Mouse (Mus musculus) testis, adult 2 months (tissue): ENCODE data around the gene Astn2.

Experiments used
- CTCF ChIP-seq: fragments of 200-500 bp; IDR thresholded peaks from 2 replicates; pipeline ENCODE4 v1.5.1; 2012; ENCODE audit warnings: low read depth, mild to moderate bottlenecking, inconsistent platforms, low read length, moderate library complexity; ENCODE audit not compliant: control insufficient read depth, insufficient read depth, insufficient replicate concordance
- POLR2A ChIP-seq: fragments of 200-500 bp; IDR thresholded peaks from 2 replicates; pipeline ENCODE4 v1.6.1; 2012; ENCODE audit warnings: low read depth, mild to moderate bottlenecking, inconsistent platforms, low read length, moderate library complexity; ENCODE audit not compliant: control insufficient read depth

DNA sequence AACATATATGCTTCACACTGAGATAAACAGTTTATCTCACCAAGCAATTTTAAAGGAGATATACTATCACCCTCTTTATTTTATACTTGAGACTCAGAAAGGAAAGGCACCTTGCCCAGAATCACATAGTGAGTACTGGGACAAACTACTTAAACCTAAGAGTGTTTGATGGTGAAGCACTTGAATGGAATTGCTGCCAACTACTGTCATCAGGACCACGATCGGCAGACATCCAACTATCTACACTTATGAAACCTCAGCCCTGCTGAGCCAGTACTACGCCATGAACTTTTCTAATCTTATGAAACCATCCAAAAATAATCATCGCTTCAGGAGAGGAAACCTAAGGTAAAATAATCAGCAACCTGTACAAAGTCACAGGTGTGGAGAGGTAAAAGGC lies 1005.0 kb downstream of the Astn2 start:
- TF ChIP-seq POLR2A (no peak), CTCF (no peak)
